Mouse (Mus musculus) adrenal gland, postnatal 14 days (tissue): Measurements from ENCODE around the gene Ano10. TPM values are rescaled to one million over a fixed set of nuclear protein-coding genes. Genes with fewer than 3 reads are reported as not detected.

Experiments used
- DNase-seq: peaks from one replicate; pipeline ENCODE4 v3.0.0; 2021; ENCODE audit warnings: mixed read lengths
- total RNA-seq: library from RNA; stranded (reverse); gene quantifications from 2 replicates; pipeline ENCODE4 v1.2.3, GENCODE M21; 2021

Ano10 gene
- total RNA-seq, 1 experiment from 2014 or later, result 49.5 TPM

DNA sequence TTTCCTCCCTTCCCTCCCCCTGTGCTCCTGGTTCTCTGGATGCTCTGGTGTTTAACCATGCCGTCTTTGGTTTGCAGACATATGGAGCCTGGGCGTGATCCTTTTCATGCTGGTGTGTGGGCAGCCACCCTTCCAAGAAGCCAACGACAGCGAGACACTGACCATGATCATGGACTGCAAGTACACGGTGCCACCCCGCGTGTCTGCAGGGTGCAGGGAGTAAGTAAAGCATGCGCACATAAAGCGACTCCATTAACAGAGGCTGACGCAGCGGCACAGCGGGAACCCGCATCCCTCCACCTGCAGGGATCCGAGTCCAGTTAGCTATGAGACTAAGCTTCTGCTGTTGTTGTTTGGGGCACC is 137.2 kb downstream of the Ano10 start:
- DNase-seq, result peak; percentile 2

GRCm38 (mm10) chr9:122156389-122157078 is 137.7 kb downstream of the Ano10 start:
- no peak for DNase-seq

DNA sequence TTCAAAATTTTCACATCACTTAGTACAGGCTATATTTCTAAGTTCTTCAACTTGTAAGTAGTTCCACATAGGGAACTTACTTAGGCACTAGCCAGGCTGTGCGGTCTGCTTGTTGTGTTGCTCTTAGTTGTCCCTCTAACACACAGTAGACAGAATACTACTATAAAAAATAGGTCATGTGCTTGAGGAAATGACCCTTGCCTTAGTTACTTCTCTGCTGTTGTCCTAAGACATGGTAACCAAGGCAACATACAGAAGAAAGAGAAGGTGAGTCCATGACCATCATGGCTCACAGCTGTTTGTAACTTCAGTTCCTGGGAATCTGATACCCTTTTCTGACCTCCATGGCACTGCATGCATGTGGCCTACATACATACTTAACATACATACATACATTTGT is 139.0 kb downstream of the Ano10 start:
- DNase-seq, result peak; percentile 2

- DNase-seq, result no peak
Observed at GRCm38 (mm10) chr9:122153436-122153835, 140.8 kb downstream of the Ano10 start.

DNA sequence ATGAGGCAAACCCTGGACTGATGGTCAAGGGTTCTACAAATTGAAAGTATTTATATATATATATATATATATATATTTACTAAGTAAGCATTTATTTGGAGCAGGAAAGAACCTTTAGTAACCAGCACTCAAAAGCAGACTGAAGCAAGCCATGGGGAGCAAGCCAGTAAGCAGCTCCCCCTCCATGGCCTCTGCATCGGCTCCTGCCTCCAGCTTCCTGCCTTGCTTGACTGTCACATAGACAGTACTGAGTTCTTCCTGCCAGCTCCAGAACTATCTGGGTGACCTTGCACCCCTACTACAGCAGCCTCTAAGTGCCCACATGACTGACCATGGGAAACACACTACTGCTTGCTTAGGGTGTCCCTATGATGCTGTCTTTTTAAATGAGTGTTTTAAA is 141.7 kb downstream of the Ano10 start:
- DNase-seq, result peak; percentile 32

DNA sequence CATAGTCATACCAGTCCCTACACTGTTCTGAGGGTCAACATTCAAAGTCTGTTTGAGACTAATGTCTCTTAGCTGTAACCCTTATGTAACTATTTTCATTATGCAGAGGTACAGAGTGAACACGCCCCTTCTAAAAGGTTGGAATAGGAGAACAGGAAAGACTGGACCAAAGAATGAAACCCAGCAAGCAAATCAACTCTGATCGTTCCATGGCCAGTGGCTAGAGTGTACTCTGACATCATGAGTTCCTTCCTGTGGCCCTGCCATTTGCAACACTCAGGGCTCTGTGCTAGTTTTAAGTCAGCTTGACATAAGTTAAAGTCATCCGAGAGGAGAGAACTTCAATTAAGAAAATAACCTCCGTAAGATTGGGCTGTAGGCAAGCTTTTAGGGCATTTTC is 142.2 kb downstream of the Ano10 start:
- DNase-seq, result no peak

- DNase-seq, result no peak
Observed at GRCm38 (mm10) chr9:122149997-122150826, 144.0 kb downstream of the Ano10 start.

GRCm38 (mm10) chr9:122148356-122148755 is 145.9 kb downstream of the Ano10 start:
- DNase-seq, result no peak

- no peak for DNase-seq
Observed at GRCm38 (mm10) chr9:122146124-122146870, 147.9 kb downstream of the Ano10 start.

- DNase-seq, result no peak
Observed at GRCm38 (mm10) chr9:122145677-122146076, 148.5 kb downstream of the Ano10 start.

GRCm38 (mm10) chr9:122144776-122145175 is 149.4 kb downstream of the Ano10 start:
- DNase-seq, result no peak

DNA sequence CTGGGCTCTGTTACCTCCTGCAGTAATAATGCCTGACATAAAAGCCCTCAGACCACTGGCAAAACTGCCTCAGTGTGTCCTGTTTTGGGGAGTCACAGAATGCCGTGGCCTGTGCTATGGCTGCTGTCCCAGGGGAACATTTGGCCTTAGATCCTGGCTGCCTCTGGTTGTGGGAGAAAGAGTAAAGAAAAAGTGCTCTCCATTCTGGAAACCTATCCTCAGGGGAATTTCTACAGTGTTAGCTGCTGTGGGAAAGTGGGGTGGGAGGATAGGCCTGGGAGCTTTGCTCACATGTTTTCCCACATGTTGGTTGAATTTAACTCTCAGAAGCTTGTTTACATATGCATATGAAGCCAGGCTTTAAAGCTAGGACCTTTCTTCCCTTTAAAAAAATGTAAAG is 151.0 kb downstream of the Ano10 start:
- DNase-seq, result peak; percentile 30

GRCm38 (mm10) chr9:122139236-122139635 is 155.0 kb downstream of the Ano10 start:
- no peak for DNase-seq

DNA sequence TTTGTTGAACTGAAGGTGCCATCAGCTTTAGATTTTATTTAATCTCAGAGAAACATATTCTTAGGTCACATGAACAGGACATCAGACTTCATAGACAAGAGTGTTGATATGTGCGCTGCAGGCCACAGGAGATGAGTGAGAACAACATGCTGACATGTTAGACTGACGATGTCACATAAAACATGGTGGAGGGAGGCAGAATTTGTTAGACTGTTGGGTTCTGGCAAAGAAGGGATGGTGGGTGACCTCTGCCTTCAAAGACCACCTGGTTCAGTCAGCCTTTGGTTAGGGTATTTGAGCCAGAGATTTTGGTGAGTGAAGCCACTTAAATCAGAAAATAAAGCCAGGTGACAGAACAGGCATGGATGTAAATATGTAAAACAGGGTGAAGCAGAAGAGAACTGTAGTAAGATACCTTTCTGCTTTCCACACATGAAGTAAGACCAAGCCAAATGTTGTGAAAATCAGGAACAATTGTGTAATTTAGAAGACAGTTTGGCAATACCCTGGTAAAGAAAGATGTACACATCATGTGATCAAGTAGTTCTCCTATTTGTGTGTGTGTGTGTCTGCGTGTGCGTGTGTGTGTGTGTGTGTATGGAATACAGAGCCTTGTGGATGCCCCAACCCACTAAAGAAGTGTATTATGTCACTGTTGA is 155.7 kb downstream of the Ano10 start:
- no peak for DNase-seq

DNA sequence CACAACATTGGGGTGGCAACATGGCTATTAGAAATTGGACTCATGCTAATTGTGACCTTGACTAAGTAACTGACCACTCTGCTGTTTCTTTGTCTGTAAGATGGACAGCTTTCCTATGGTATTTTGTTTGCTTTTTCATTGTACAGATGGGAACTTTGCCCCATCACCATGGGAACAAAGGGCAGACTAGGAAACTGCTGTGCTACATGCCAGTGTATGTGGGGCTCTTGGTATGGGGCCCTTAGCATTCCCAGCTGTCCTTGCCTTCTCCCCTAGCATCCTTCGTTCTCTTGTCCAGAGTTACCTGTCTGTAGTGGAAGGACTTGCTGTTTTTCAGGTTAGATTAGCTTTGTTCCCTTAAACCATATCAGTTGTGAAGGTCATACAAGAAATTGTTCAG is 156.3 kb downstream of the Ano10 start:
- no peak for DNase-seq

DNA sequence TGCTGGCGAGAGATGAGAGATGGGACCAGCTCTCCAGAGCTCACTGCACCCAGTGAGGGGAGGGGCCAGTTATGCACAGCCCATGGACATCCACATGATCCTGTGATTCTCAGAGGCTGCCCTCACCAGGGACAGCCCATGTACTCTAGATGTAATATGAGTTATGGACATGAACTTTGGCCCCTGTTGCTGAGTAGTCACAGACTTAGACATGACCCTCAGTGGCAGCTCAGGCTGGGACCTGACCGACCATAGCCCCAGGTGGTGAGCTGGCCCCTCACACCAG is 158.4 kb downstream of the Ano10 start:
- no peak for DNase-seq

DNA sequence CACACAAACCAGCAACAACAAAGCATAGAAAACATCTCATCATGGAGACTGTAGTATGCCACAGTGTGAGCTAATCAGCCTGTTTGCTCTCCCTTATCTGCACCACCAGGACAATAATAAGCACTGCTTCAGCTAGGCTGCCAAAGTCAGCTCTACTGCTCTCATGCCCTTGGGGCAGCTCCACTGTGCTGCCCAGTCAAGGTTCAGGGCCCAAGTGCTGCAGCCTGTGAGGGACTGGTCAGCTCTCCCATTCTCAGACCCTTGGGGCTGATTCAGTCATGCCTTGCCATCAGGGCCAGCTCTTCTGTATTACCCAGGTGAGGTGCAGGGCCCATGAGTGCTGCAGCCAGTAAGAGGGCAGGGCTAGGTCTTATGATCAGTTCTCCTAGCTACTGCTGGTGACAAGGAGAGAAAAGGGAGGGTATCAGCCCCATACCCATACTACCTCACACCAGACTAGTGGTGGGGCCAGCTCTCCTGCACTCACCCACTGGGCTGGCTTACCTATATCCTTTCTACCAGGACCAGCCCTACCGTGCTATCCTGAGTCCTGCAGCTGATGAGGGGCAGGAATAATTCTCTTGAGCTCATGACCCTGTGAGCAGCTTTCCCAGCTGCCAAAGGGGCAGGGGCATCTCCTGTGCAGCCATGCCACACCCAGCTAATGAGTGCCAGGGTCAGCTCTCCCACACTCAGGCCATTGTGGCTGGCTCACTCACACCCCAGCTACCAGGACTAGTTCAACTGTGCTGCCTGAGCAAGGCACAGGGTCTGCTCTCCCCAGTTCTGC is 158.9 kb downstream of the Ano10 start:
- peak; percentile 52 for DNase-seq

DNA sequence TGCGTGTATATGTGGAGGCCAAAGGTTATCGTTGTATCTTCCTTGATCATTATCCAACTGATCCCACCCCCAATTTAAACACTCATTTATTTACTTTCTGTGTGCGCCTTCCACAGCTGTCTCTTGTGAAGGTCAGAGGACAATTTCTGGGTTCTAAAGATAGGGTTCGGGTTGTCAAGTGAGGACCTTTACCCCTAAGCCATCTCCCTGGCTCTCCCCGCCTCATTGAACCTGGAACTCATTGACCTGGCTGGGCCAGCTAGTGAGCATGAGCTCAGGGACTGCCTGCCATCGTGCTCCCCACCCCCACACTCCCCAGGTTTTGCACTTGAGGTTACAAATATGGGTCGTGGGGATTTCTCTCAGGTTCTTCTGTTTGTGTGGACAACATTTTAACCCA is 162.1 kb downstream of the Ano10 start:
- DNase-seq, result no peak

DNA sequence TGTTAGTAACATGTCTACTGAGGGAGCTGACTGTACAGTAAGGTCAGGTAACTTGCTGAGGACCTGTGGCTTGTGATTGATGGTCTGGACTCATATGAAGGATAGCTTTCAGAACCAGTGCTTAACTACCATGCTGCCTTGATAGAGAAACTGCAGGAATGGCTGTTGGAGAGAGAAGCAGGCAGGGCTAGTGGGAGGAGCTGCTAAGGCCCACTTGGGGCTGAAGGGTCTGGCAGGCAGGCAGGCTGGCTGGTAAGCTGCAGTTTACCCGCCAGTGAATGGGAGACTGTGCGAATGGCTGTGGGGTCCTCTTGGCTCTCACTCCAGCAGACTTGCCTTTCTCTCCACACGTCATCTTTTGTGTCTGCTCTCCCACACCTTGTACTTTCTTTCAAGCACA is 163.6 kb downstream of the Ano10 start:
- DNase-seq, result no peak

DNA sequence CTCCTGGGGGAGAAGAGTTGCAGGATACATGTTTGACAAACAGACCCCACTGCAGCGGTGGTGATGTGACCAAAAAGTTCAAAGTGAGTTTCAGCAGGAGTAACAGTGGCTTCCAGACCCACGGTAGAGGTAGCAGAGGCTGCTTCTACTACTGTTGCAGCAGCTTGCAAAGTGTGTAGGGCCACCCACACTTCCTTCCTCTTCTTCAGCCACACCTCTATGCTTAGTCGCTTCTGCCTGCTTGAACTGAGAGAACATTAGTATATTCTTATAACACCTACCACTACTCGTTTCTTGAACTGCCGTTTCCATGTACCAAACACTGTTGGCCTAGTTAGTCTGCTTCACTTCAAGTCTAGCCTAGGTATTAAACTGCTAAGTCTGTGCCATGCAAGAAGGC is 165.5 kb downstream of the Ano10 start:
- DNase-seq, result no peak

GRCm38 (mm10) chr9:122127271-122127785 is 166.9 kb downstream of the Ano10 start:
- DNase-seq, result no peak

GRCm38 (mm10) chr9:122126790-122127189 is 167.4 kb downstream of the Ano10 start:
- DNase-seq, result no peak
